Mouse (Mus musculus): Measurements from ENCODE around the gene Olfr944. TPM values are rescaled to one million over a fixed set of nuclear protein-coding genes. Genes with fewer than 3 reads are reported as not detected.

The Olfr944 gene
- not detected in 2 replicates for total RNA-seq (2017)

- no peak for ATAC-seq (replicated peaks in 1 of 2; ENCODE audit: insufficient read depth in 1 of 2, low FRiP score in 2 of 2, low TSS enrichment in 1 of 2, low read depth in 1 of 2, poor library complexity in 2 of 2, severe bottlenecking in 2 of 2)
Observed at GRCm38 (mm10) chr9:39201620-39202019, at the start of gene Olfr944. Gene Olfr944 (plus strand): TSS chr9:39201920.

DNA sequence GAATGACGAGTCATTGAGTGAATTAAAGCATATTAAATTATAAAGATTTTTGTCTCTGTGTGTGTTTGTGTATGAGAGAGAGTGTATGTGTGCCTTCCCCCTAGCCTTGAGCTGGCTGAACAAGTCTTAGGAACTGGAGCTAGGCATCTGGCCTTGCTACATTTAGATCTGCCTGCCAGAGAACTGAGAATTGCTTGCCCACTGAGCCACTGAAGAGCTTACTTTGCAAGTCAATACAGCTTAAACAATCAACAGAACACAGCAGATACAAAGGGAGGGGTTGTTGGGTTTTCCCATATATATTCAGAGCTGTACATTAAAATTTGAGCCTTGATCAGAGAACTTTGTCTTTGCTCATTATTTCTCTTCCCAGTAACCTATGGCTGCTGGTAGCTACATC lies 49.3 kb upstream of the Olfr944 start:
- no peak for ATAC-seq (replicated peaks in 1 of 2; ENCODE audit: insufficient read depth in 1 of 2, low FRiP score in 2 of 2, low TSS enrichment in 1 of 2, low read depth in 1 of 2, poor library complexity in 2 of 2, severe bottlenecking in 2 of 2)

- ATAC-seq (replicated peaks in 1 of 2; ENCODE audit: insufficient read depth in 1 of 2, low FRiP score in 2 of 2, low TSS enrichment in 1 of 2, low read depth in 1 of 2, poor library complexity in 2 of 2, severe bottlenecking in 2 of 2) = no peak
Observed at GRCm38 (mm10) chr9:39166004-39166403, 35.7 kb upstream of the Olfr944 start, which contains the start of gene Olfr943. Gene Olfr943 (plus strand): TSS chr9:39166304.

DNA sequence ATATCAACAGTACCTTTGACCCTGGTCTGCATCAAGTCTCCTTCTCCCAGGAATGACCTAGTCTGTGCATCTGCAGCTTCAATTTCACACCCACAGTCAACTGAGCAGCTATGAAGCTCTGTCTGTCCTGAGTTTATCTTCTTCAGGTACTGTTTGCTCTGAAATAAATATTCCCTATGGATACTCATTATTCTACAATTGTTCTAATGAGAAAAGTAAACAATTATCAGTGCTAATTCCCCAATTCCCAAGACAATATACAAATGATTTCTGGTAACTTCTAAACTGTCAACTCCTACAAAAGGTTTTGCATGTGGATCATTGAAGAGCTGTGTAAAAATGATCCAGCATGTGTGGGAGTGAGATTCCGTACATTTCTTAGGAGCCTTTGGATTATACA lies 48.2 kb downstream of the Olfr944 start, which contains the start of gene Olfr1537:
Gene Olfr1537 (minus strand): TSS at position 101 of the 400 bp plus-strand sequence.
- no peak for ATAC-seq (replicated peaks in 1 of 2; ENCODE audit: insufficient read depth in 1 of 2, low FRiP score in 2 of 2, low TSS enrichment in 1 of 2, low read depth in 1 of 2, poor library complexity in 2 of 2, severe bottlenecking in 2 of 2)

Other genes starting within 250 kb of the Olfr944 start
- gene Olfr933, start 229.6 kb upstream of the Olfr944 start, total RNA-seq (2017) = not detected in 2 replicates
- not detected in 2 replicates for gene Olfr934, start 213.6 kb upstream of the Olfr944 start, total RNA-seq (2017)
- gene Olfr935, start 202.2 kb upstream of the Olfr944 start, total RNA-seq (2017) = not detected in 2 replicates
- gene Olfr146, start 178.5 kb upstream of the Olfr944 start, total RNA-seq (2017) = not detected in 2 replicates
- gene Olfr937, start 137.0 kb upstream of the Olfr944 start, total RNA-seq (2017) = not detected in 2 replicates
- gene Olfr938, start 123.0 kb upstream of the Olfr944 start, total RNA-seq (2017) = not detected in 2 replicates
- gene Olfr27, start 73.8 kb upstream of the Olfr944 start, total RNA-seq (2017) = not detected in 2 replicates
- not detected in 2 replicates for gene Olfr943, start 35.6 kb upstream of the Olfr944 start, total RNA-seq (2017)
- not detected in 2 replicates for gene Olfr1537, start 48.1 kb downstream of the Olfr944 start, total RNA-seq (2017)
- gene Olfr945, start 74.9 kb downstream of the Olfr944 start, total RNA-seq (2017) = not detected in 2 replicates
- gene Olfr948, start 124.1 kb downstream of the Olfr944 start, total RNA-seq (2017) = not detected in 2 replicates
- gene Olfr951, start 185.5 kb downstream of the Olfr944 start, total RNA-seq (2017) = not detected in 2 replicates
- gene Olfr952, start 225.2 kb downstream of the Olfr944 start, total RNA-seq (2017) = not detected in 2 replicates

Data from hematopoietic stem cell, adult 5-6 weeks (primary cell).